Mouse (Mus musculus) liver, embryonic 11.5 days (tissue): ENCODE measurements around the gene Mogat2. TPM values are rescaled to one million over a fixed set of nuclear protein-coding genes. Genes with fewer than 3 reads are reported as not detected.

Experiments used
- ATAC-seq: fragments of 200-750 bp; cut with Nextera tagmentation; replicated peaks from 2 replicates; pipeline ENCODE4 v1.8.0; 2017; ENCODE audit warnings: moderate number of reproducible peaks, mild to moderate bottlenecking, moderate TSS enrichment, moderate library complexity; ENCODE audit not compliant: low FRiP score
- DNase-seq: peaks from one replicate; pipeline ENCODE4 v3.0.0-alpha.2; 2017; ENCODE audit warnings: low spot score
- H3K27ac ChIP-seq: fragments of 300-500 bp; sonication (generic); 2 replicates; pipeline ENCODE4 v1.5.1; 2014; ENCODE audit warnings: mild to moderate bottlenecking, low read depth, low read length, control low read depth
- H3K27me3 ChIP-seq: fragments of 300-500 bp; sonication (generic); replicated peaks from 2 replicates; pipeline ENCODE4 v1.6.1; 2014; ENCODE audit warnings: low read length, mixed read lengths; ENCODE audit not compliant: control insufficient read depth, insufficient read depth
- H3K36me3 ChIP-seq: fragments of 300-500 bp; sonication (generic); 2 replicates; pipeline ENCODE4 v1.6.1; 2014; ENCODE audit warnings: mild to moderate bottlenecking, low read length, moderate library complexity, mixed read lengths; ENCODE audit not compliant: control insufficient read depth, insufficient read depth
- H3K4me1 ChIP-seq: fragments of 300-500 bp; sonication (generic); replicated peaks from 2 replicates; pipeline ENCODE4 v1.6.1; 2014; ENCODE audit warnings: low read length, mixed read lengths; ENCODE audit not compliant: control insufficient read depth, insufficient read depth
- H3K4me2 ChIP-seq: fragments of 300-500 bp; sonication (generic); 2 replicates; pipeline ENCODE4 v1.6.1; 2014; ENCODE audit warnings: mild to moderate bottlenecking, control low read depth, moderate library complexity
- H3K4me3 ChIP-seq: fragments of 300-500 bp; sonication (generic); 2 replicates; pipeline ENCODE4 v1.5.1; 2014; ENCODE audit warnings: low read depth, low read length, control low read depth
- H3K9ac ChIP-seq: fragments of 300-500 bp; sonication (generic); 2 replicates; pipeline ENCODE4 v1.6.1; 2014; ENCODE audit warnings: low read depth, low read length, control low read depth
- H3K9me3 ChIP-seq: fragments of 300-500 bp; sonication (generic); 2 replicates; pipeline ENCODE4 v1.6.1; 2016; ENCODE audit warnings: low read length, inconsistent platforms, mixed read lengths; ENCODE audit not compliant: control insufficient read depth
- WGBS: fragments of 180-500 bp; shearing (Covaris S2); extraction: QIAGEN DNeasy Blood & Tissue Kit; methylation state at CpG from one replicate; pipeline ENCODE4 v1.1.7; 2014; 5-methylcytosine and 5-hydroxymethylcytosine counted together
- polyA plus RNA-seq: library from polyadenylated mRNA; unstranded; fragments of >200 nt; fragmentation: Nextera tagmentation; extraction: Ambion mirVana; gene quantifications from 2 replicates; pipeline ENCODE4 v1.2.1, GENCODE M21; 2014

The Mogat2 gene
- polyA plus RNA-seq, 1 experiment from 2014 or later, result 37.8 TPM

DNA sequence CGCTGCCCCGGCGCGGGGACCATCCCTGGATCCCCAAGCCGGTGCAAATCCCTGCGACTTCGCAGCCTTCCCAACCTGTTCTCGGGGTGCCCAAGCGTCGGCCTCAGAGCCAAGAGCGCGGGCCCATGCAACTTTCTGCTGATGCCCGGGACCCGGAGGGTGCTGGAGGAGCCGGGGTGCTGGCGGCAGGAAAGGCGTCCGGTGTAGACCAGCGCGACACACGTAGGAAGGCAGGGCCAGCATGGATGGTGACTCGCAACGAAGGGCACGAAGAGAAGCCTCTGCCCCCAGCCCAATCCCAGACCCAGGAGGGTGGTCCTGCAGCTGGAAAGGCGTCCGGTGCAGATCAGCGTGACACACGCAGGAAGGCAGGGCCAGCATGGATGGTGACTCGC lies 30.1 kb upstream of the Mogat2 start:
- Histone ChIP-seq H3K4me3 (peak overlapping the region; percentile 42), H3K27ac (no peak overlapping the region), H3K4me2 (peak overlapping the region; percentile 66), H3K27me3 (peaks cover 79% of the 10 kb centered on the region), H3K4me1 (peaks cover 8% of the 10 kb centered on the region; the same call in 1 of the 2 replicates), H3K36me3 (no peaks in the 10 kb centered on the region), H3K9me3 (no peaks in the 10 kb centered on the region), H3K9ac (no peak overlapping the region)
- 2% methylated on average over 29 of the region's 29 CpGs for WGBS
- ATAC-seq, result no peak
- DNase-seq, result no peak

DNA sequence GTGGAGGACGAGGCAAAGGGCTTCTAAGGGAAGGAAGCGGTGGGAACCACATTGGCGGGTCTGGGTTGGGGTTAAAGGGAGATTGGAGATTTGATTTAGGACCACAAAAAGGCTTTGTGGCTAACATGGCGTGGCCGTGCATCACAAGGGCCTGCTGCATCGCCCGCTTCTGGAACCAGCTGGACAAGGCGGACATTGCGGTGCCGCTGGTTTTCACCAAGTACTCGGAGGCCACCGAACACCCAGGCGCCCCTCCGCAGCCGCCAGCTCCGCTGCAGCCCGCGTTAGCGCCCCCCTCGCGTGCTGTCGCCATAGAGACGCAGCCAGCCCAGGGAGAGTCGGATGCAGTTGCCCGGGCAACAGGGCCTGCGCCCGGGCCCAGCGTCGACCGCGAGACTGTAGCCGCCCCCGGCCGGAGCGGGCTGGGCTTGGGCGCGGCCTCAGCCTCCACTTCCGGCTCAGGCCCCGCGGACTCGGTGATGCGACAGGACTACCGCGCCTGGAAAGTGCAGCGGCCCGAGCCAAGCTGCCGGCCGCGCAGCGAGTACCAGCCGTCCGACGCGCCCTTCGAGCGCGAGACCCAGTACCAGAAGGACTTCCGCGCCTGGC lies 29.6 kb upstream of the Mogat2 start:
- ATAC-seq, result no peak
- Histone ChIP-seq H3K4me1 (peaks cover 8% of the 10 kb centered on the region; the same call in 1 of the 2 replicates), H3K36me3 (no peaks in the 10 kb centered on the region), H3K27me3 (peaks cover 78% of the 10 kb centered on the region), H3K9me3 (no peaks in the 10 kb centered on the region), H3K9ac (no peak overlapping the region), H3K4me2 (peak overlapping the region; percentile 66), H3K4me3 (peak overlapping the region; percentile 42), H3K27ac (no peak overlapping the region)
- under 1% methylated on average over 59 of the region's 59 CpGs for WGBS
- DNase-seq, result peak; percentile 56

DNA sequence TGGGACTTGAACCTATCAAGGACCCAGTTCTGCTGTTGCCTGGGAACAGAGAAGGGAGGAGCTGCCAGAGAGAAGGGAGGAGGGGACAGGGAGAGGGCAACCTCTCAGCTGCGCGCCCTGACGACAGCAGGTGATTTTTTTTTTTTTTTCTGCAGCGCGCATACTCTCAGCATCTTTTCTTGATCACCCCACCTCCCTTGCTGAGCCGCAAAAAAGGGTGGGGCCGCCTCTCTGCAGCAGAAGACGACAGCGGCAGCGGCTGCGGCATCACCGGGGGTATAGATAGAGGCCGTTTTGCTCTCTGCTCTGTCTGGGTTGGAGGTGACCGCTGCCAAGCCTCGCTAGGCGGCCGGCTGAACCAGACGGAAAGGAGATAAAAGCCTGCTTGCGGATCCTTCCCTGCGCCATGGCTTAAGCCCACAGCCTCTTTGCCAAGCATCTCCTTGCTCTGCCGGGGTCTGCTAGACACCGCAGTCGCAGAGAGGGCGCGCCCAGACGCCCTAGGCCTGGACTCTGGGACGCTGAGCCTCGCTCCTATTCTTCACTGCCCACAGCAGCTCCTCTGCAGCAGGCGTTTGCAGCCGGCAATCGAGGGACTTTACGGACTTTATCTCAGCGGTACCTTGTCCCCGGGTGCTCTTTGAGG lies 29.0 kb upstream of the Mogat2 start, which contains the start of gene Map6:
TSS of gene Map6 (plus strand) at position 197 of the 646 bp plus-strand sequence.
- H3K9ac ChIP-seq, result no peak within 1 kb of the TSS
- peak within 1 kb of the TSS; percentile 66 for H3K4me2 ChIP-seq
- no peak within 1 kb of the TSS for H3K27ac ChIP-seq
- no peaks in the 10 kb centered on the region for H3K9me3 ChIP-seq
- H3K4me3 ChIP-seq, result peak within 1 kb of the TSS; percentile 42
- WGBS, result 2% methylated on average over 34 of the region's 34 CpGs
- ATAC-seq (no peak), DNase-seq (no peak)
- no peaks in the 10 kb centered on the region for H3K36me3 ChIP-seq
- H3K4me1 ChIP-seq, result peaks cover 8% of the 10 kb centered on the region; the same call in 1 of the 2 replicates
- peaks cover 72% of the 10 kb centered on the region for H3K27me3 ChIP-seq

DNA sequence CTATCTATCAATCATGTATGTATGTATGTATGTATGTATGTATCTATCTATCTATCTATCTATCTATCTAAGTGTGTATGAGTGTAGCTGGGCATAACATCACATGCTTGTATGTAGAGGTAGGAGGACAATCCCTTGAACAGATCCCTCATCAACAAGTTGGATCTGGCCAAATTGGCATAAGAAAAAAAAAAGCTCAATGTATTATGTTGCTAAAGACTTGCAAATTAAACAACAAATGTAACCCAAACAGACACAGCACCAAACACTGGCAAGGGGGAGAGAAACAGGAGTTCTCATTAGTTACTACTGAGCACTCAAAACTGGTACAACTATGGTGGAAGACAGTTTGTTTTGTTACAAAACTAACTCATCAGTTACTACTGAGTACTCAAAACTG lies 26.2 kb upstream of the Mogat2 start:
- no peaks in the 10 kb centered on the region for H3K36me3 ChIP-seq
- no peak overlapping the region for H3K4me2 ChIP-seq
- H3K27me3 ChIP-seq, result peaks cover 49% of the 10 kb centered on the region
- H3K9ac ChIP-seq, result no peak overlapping the region
- no peak for DNase-seq
- H3K4me1 ChIP-seq, result peaks cover 8% of the 10 kb centered on the region; the same call in 1 of the 2 replicates
- no peak overlapping the region for H3K4me3 ChIP-seq
- no peak for ATAC-seq
- H3K9me3 ChIP-seq, result no peaks in the 10 kb centered on the region
- no peak overlapping the region for H3K27ac ChIP-seq

DNA sequence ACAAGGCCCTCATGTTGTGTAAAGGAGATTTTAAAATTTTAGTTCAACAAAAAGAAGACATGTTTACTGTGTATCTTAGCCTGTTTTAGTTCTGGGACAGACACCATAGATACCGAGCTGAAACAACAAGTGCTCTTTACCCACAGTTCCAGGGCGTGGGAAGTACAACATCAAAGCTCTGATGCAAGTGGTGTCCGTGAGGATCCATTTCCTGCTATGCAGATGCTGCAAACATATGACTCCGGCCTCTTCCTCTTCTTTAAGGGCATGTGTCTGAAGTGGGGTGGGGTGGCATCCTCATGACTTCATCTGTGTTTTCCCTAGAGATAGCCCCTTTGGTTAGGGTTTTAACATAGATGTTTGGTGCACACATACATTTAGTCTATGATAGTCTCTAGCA lies 25.1 kb upstream of the Mogat2 start:
- Histone ChIP-seq H3K4me3 (no peak overlapping the region), H3K4me2 (no peak overlapping the region), H3K9ac (no peak overlapping the region), H3K36me3 (no peaks in the 10 kb centered on the region), H3K4me1 (peaks cover 8% of the 10 kb centered on the region; the same call in 1 of the 2 replicates), H3K9me3 (no peaks in the 10 kb centered on the region), H3K27me3 (peaks cover 38% of the 10 kb centered on the region), H3K27ac (no peak overlapping the region)
- DNase-seq (no peak), ATAC-seq (no peak)
- 45% methylated on average over 4 of the region's 4 CpGs for WGBS

DNA sequence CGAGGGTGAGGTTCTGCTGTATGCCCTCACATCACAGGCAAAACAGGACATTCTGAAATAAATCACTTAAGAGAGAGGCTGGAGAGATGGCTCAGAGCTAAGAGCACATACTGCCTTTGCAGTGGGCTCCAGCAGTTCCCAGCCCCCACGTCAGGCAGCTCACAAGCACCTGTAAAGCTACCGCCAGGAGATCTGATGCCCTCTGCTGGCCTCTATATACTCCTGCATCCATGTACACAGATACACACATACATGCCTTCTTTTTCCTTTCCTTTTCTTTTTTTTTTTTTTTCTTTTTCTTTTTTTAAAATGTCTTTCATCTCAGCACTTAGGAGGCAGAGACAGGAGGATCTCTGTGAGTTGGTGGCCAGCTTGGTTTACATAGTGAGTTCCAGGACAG lies 23.5 kb upstream of the Mogat2 start:
- no peak overlapping the region for H3K9ac ChIP-seq
- H3K4me2 ChIP-seq, result no peak overlapping the region
- 46% methylated on average over 3 of the region's 3 CpGs for WGBS
- no peak overlapping the region for H3K27ac ChIP-seq
- H3K4me1 ChIP-seq, result no peaks in the 10 kb centered on the region
- peaks cover 22% of the 10 kb centered on the region for H3K27me3 ChIP-seq
- H3K9me3 ChIP-seq, result no peaks in the 10 kb centered on the region
- no peaks in the 10 kb centered on the region for H3K36me3 ChIP-seq
- DNase-seq, result no peak
- no peak for ATAC-seq
- H3K4me3 ChIP-seq, result no peak overlapping the region

DNA sequence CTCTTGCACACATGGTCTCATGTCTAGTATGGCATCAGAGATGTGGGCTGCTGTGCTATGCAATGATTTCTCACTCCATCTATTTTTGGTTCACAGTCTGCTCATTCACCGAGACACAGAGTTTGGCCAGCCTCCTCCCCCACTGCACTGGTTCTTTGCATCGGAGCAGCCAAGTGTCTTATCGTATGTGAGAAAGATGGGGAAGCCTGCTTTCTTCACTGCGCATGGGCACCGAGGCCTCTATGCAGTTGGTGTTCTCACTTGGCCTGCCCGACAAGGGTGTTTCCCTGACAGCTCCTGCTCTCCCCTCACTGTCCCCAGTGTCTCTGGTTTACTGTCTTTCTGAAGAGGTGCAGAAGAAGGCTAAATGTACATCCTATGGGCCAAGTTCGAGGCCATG lies 16.6 kb upstream of the Mogat2 start:
- Histone ChIP-seq H3K9ac (no peak overlapping the region), H3K4me3 (no peak overlapping the region), H3K4me1 (no peaks in the 10 kb centered on the region), H3K9me3 (no peaks in the 10 kb centered on the region), H3K27ac (no peak overlapping the region), H3K27me3 (peaks cover 2% of the 10 kb centered on the region), H3K4me2 (no peak overlapping the region), H3K36me3 (no peaks in the 10 kb centered on the region)
- 73% methylated on average over 7 of the region's 7 CpGs for WGBS
- no peak for DNase-seq
- ATAC-seq, result no peak

DNA sequence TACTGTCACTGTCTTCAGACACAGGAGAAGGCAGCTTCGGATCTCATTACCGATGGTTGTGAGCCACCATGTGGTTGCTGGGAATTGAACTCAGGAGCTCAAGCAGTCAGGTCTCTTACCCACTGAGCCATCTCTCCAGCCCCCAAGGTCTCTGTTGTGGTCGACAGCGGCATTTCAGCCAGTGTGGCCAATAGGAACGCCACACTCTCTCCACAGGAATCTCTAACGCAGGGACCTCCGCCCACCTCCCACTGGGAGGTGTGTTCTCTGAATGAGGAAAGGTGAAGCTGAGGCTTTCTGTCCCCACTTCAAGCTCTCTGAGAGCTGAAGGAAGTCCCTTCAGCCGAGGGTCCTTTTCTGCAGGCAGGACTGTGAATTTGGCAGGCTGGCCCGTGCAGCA lies 12.0 kb upstream of the Mogat2 start:
- Histone ChIP-seq H3K4me1 (no peaks in the 10 kb centered on the region), H3K9me3 (no peaks in the 10 kb centered on the region), H3K4me3 (no peak overlapping the region), H3K27ac (no peak overlapping the region), H3K4me2 (no peak overlapping the region), H3K36me3 (no peaks in the 10 kb centered on the region), H3K9ac (no peak overlapping the region), H3K27me3 (peaks cover 16% of the 10 kb centered on the region)
- 27% methylated on average over 9 of the region's 9 CpGs for WGBS
- ATAC-seq (no peak), DNase-seq (no peak)

DNA sequence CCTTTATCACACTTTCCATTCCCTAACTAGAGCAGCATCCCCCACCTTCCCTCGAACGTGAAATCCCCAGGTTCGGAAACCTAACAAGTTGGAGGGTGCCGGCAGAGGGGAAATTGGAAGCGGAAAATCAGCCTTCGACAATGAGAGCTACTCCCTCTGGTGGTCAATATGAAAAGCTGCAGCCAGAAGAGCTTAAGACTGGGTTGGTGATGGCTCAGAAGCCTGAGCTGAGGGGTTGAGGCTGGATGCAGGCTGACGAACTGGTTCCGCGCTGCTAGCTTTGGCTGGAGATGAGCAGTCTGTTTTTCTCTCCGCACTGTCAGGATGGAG lies 11.1 kb upstream of the Mogat2 start:
- no peak for ATAC-seq
- no peaks in the 10 kb centered on the region for H3K4me1 ChIP-seq
- no peaks in the 10 kb centered on the region for H3K36me3 ChIP-seq
- H3K27me3 ChIP-seq, result peaks cover 16% of the 10 kb centered on the region
- WGBS, result 2% methylated on average over 10 of the region's 10 CpGs
- H3K9ac ChIP-seq, result no peak overlapping the region
- H3K27ac ChIP-seq, result no peak overlapping the region
- peak overlapping the region; percentile 64 for H3K4me2 ChIP-seq
- H3K9me3 ChIP-seq, result no peaks in the 10 kb centered on the region
- H3K4me3 ChIP-seq, result no peak overlapping the region
- DNase-seq, result no peak
